Mouse (Mus musculus): Measurements from ENCODE around the gene Ms4a4b.
"Not testable (repeated sequence)": the region's sequence is repeated elsewhere in the genome, so short reads cannot be mapped to it uniquely, and the experiment has no call there.

Gene Ms4a4b

DNA sequence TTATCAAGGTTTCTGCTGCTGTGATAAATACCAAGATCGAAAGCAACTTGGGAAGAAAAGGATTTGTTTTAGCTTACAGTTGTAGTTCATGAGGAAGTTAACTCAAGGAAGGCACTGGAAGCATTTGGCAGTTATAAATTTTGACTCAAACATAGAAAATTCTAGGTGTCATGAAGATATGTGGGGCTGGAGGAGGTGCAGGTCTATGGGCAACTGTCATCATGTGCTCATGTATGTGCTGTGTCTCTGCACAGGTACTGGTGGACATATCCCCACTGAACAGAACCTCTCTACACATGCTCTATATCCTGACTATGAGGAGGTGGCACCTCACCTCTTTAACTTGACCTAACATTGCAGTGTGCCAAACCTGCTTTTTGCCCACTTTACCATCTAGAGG, 43.2 kb downstream of the Ms4a4b start:
- DNase-seq (ENCODE audit: low read depth, low spot score) = no peak

DNA sequence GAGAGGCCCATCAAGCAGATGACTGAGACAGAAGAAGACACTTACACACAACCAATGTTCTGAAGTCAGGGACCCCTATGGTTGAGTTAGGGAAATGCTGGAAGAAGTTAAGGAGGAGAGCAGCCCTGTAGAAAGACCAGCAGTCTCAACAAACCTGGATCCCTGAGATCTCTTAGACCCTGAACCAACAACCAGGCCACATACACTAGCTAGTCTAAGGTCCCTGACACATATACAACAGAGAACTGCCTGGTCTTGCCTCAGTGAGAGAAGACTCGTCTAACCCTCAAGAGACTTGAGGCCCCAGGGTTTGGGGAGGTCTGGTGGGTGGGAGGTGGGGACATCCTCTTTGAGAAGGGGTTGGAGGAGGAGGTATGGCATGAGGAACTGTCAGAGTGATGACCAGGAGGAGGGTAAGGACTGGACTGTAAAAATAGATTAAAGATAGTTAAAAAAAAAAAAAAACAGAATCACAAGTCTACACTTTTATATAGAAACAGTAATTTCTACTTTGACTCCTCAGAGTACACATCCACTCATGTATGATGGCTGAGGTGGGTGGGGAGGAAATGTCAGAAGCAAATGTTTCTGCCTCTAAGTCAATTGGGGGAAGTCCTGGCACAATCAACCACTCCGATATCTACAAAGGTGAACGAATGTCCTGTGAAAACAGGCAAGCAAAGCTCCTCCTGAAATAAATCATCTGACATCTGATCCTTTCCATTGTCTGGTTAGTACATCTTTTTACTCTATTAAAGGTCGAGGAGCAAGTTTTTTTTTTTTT, 48.2 kb downstream of the Ms4a4b start:
- DNase-seq (ENCODE audit: low read depth, low spot score) = no peak

DNA sequence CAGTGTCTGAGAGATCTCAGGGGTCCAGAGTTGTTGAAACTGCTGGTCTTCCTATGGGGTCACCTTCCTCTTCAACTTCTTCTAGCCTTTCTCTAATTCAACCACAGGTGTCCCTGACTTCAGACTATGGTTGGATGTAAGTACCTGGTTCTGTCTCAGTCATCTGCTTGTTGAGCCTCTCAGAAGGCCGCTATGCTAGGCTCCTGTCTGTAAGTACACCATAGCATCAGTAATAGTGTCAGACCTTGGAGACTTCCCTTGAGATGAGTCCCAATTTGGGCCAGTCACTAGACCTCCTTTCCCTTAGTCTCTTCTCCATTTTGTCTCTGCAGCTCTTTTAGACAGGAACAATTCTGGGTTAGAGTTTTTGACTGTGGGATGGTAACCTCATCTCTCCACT, 49.3 kb downstream of the Ms4a4b start:
- no peak for DNase-seq (ENCODE audit: low read depth, low spot score)

DNA sequence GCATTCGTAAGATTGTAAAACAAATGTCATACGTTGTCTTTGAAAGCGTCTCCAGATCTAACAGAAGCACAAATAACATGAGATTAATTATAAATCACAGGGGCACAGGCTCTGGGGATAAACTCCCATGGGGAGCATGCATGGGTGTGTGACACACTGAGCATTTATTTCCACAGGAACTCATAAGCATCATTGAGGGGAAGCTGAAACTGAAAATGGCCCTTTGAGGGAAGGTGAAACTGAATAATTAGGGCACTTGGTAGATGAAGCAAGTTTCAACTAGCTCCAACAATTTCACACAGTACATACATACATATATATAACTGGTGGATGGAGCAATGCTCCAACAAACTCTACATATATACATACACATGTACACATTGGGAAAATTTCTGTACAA, 51.2 kb downstream of the Ms4a4b start:
- no peak for DNase-seq (ENCODE audit: low read depth, low spot score)

DNA sequence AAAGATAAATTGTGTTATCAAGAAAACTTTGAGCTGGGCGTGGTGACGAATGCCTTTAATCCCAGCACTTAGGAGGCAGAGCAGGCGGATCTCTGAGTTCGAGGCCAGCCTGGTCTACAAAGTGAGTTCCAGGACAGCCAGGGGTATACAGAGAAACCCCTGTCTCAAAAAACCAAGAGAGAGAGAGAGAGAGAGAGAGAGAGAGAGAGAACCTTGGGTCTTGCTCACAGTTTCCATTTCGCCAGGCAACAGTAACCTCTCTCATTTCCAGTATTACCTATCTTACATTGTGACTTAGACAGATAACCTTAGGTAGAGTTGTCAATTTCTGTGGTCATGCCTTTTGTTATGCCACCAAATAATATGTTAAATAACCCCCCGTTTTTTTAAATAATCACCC, 53.0 kb downstream of the Ms4a4b start:
- DNase-seq (ENCODE audit: low read depth, low spot score) = no peak

DNA sequence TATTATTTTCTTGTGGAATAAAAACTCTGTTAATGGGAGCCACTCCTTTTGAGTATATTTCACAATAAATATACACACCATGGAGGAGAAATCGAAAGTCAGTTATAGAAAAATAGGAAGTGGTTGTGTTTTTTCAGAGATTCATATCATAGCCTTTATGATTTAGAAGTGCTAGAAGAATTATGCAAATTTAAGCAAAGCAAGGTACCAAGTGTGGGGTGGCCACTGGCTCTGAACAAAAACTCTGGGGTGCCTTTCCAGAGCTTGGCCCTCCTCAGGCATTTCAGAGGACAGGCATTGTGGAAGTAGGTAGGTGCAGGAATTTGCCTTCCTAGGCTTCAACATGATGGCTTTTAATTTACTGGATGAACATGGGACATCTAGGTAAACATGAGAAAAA, 53.9 kb downstream of the Ms4a4b start:
- not testable (repeated sequence) for DNase-seq (ENCODE audit: low read depth, low spot score)

DNA sequence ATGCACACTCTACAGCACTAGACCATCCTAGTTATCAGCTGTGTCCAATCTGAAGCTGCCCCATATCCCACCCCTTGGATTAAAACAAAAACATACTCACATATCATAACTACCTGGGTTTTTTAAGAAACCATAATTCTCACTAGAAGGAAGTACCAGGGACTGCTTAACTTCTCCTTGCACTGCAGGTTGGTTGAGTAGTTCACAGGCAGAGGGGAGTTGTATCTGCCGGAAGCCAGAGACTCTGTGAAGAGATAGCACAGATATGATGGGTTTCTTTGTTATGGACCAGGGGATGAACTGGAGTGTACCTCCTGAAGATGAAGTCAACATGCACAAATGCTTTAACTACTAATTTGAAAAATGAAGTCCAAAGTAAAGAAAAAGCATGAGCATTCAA, 57.4 kb downstream of the Ms4a4b start:
- DNase-seq (ENCODE audit: low read depth, low spot score) = no peak

DNA sequence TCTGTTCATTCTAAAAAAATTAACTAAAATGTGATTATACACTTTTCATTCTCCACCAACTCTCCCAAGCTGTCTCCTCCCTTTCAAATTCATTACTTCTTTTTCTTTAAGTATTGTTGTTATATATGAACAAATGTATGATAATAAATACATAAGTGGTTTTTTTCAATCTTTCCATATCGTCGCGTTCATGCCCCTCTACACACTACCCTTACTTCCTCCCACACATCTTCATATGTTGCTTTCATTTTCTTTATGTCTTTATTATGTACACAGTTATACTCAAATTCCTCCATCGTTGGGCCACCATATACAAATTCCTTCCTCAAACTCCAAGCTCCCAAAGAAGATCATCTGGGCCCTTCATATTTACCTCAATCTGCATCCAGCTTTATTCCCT, 58.0 kb downstream of the Ms4a4b start:
- no peak for DNase-seq (ENCODE audit: low read depth, low spot score)

DNA sequence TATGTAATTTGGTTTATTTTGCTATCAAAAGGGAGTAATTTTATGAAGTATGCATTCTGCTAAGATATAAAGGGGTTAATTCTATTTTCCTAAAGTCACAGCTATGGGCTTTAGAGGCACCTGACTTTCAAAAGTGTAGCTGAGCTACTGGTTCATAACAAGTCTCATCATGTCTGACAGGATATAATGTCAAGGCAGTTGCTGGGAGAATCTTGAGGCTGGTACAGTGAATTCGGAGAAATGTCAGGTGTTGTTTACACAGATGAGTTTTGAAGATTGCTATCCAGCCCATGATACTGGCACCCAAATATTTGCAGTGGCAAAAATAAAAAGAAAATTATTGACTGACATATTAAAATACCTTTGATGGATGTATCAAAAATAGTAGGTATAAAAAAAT, 61.5 kb downstream of the Ms4a4b start:
- DNase-seq (ENCODE audit: low read depth, low spot score) = no peak

DNA sequence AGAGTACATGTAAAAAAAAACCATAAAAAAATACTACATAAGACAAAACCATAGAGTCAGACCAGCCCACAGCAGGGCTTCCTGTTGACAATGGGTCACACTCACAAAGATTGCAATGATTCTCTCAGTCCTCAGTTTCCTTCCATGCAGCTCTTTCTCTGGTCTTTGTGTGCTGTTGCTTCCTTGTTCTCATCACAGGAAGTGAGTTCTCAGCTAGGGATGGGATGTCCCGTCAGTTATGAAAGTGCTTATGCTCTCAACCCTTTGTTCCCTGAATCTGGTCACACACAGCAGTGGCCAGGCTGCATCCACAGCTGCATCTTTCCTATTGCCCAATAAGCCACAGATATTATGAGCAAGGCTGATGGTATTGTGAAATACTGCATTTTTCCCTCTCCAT, 70.1 kb downstream of the Ms4a4b start:
- DNase-seq (ENCODE audit: low read depth, low spot score) = no peak

DNA sequence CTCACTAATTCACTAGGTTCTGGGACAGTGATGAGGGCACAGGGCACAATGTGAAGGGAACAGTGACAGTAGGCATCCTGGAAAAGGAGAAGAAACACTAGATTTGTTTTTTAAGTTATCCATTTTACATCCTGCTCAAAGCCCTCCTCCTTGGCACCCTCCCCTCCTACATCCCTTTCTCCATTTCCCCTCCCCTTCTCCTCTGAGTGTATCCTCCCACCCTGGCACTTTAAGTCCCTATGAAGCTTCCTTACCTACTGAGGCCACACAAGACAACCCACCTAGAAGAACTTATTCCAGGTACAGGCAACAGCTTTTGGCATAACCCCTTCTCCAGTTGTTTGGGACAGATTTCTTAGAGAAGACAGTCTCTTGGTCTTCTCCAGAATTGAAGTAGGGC, 72.9 kb downstream of the Ms4a4b start, which contains the start of gene Ms4a6b:
Ms4a6b (plus strand) TSS at position 267 of the 400 bp plus-strand sequence.
- no peak for DNase-seq (ENCODE audit: low read depth, low spot score)

Measured in retina, postnatal 7 days (tissue).